Mouse (Mus musculus) hindbrain, postnatal 0 days (tissue): ENCODE data around the gene Wbp4. TPM values are rescaled to one million over a fixed set of nuclear protein-coding genes. Genes with fewer than 3 reads are reported as not detected.

ENCODE experiments used
- ATAC-seq: fragments of 200-750 bp; cut with Nextera tagmentation; 2 replicates; pipeline ENCODE4 v1.8.0; 2017; ENCODE audit warnings: mild to moderate bottlenecking, moderate TSS enrichment, moderate library complexity
- DNase-seq: peaks from one replicate; pipeline ENCODE4 v3.0.0-alpha.2; 2015; ENCODE audit warnings: low spot score
- H3K27ac ChIP-seq: fragments of 300-500 bp; sonication (generic); 2 replicates; pipeline ENCODE4 v1.5.1; 2014; ENCODE audit warnings: mild to moderate bottlenecking
- H3K27me3 ChIP-seq: fragments of 300-500 bp; sonication (generic); 2 replicates; pipeline ENCODE4 v1.6.1; 2014; ENCODE audit warnings: low read length, mixed read lengths; ENCODE audit not compliant: insufficient read depth
- H3K36me3 ChIP-seq: fragments of 300-500 bp; sonication (generic); 2 replicates; pipeline ENCODE4 v1.6.1; 2014; ENCODE audit warnings: low read length, mixed read lengths; ENCODE audit not compliant: insufficient read depth
- H3K4me1 ChIP-seq: fragments of 300-500 bp; sonication (generic); 2 replicates; pipeline ENCODE4 v1.6.1; 2014; ENCODE audit warnings: antibody characterized with exemption, low read length, mixed read lengths; ENCODE audit not compliant: insufficient read depth
- H3K4me2 ChIP-seq: fragments of 300-500 bp; sonication (generic); 2 replicates; pipeline ENCODE4 v1.6.1; 2014; ENCODE audit warnings: low read depth, mild to moderate bottlenecking, low read length, moderate library complexity, mixed read lengths
- H3K4me3 ChIP-seq: fragments of 300-500 bp; sonication (generic); 2 replicates; pipeline ENCODE4 v1.5.1; 2014; ENCODE audit warnings: low read length
- H3K9ac ChIP-seq: fragments of 300-500 bp; sonication (generic); replicated peaks from 2 replicates; pipeline ENCODE4 v1.6.1; 2014; ENCODE audit warnings: mild to moderate bottlenecking, low read length, moderate library complexity, mixed read lengths
- H3K9me3 ChIP-seq: fragments of 300-500 bp; sonication (generic); 2 replicates; pipeline ENCODE4 v1.6.1; 2016; ENCODE audit warnings: low read length, mixed read lengths
- CTCF ChIP-seq: IDR thresholded peaks from 2 replicates; pipeline ENCODE4 v1.5.1; 2016; ENCODE audit warnings: antibody characterized with exemption, control low read depth, low read depth
- WGBS: fragments of 180-500 bp; shearing (Covaris S2); extraction: QIAGEN DNeasy Blood & Tissue Kit; methylation state at CpG from one replicate; pipeline ENCODE4 v1.1.7; 2014; 5-methylcytosine and 5-hydroxymethylcytosine counted together
- polyA plus RNA-seq: library from polyadenylated mRNA; unstranded; fragments of >200 nt; fragmentation: Nextera tagmentation; extraction: Ambion mirVana; gene quantifications from 2 replicates; pipeline ENCODE4 v1.2.1, GENCODE M21; 2015
- total RNA-seq: library from RNA; depleted of rRNA; stranded (reverse); fragments of >200 nt; gene quantifications from 2 replicates; pipeline ENCODE4 v1.2.3, GENCODE M21; 2014

The Wbp4 gene
- total and polyA plus RNA-seq, 2 experiments from 2014 or later, result 20.6 to 49.9 TPM

- Histone ChIP-seq H3K4me3 (no peak overlapping the region), H3K9ac (no peak overlapping the region), H3K27ac (no peak overlapping the region), H3K4me2 (no peak overlapping the region), H3K36me3 (no peaks in the 10 kb centered on the region), H3K4me1 (no peaks in the 10 kb centered on the region), H3K9me3 (no peaks in the 10 kb centered on the region), H3K27me3 (no peaks in the 10 kb centered on the region)
- WGBS, result 68% methylated on average over 6 of the region's 6 CpGs
- TF ChIP-seq CTCF, result no peak
- DNase-seq (no peak), ATAC-seq (no peak)
Observed at GRCm38 (mm10) chr14:79521471-79522117, 40.3 kb upstream of the Wbp4 start.

- H3K27me3 ChIP-seq, result no peaks in the 10 kb centered on the region
- 86% methylated on average over 1 of the region's 1 CpGs for WGBS
- H3K9me3 ChIP-seq, result no peaks in the 10 kb centered on the region
Observed at GRCm38 (mm10) chr14:79521056-79521455, 39.7 kb upstream of the Wbp4 start.

GRCm38 (mm10) chr14:79520612-79521011 is 39.3 kb upstream of the Wbp4 start:
- H3K4me3 ChIP-seq, result no peak overlapping the region
- no peaks in the 10 kb centered on the region for H3K9me3 ChIP-seq
- no peak overlapping the region for H3K9ac ChIP-seq
- no peak overlapping the region for H3K4me2 ChIP-seq
- no peak for TF ChIP-seq CTCF
- no peaks in the 10 kb centered on the region for H3K36me3 ChIP-seq
- H3K27ac ChIP-seq, result no peak overlapping the region
- H3K4me1 ChIP-seq, result no peaks in the 10 kb centered on the region
- H3K27me3 ChIP-seq, result no peaks in the 10 kb centered on the region
- DNase-seq (no peak), ATAC-seq (no peak)

More at GRCm38 (mm10) chr14:79521056-79521455, 39.7 kb upstream of the Wbp4 start:
- no peak for DNase-seq
- no peak for ATAC-seq
- no peaks in the 10 kb centered on the region for H3K4me1 ChIP-seq
- no peak overlapping the region for H3K27ac ChIP-seq
- H3K9ac ChIP-seq, result no peak overlapping the region
- no peak overlapping the region for H3K4me3 ChIP-seq
- no peak for TF ChIP-seq CTCF
- no peak overlapping the region for H3K4me2 ChIP-seq
- H3K36me3 ChIP-seq, result no peaks in the 10 kb centered on the region

- H3K4me3 ChIP-seq, result no peak overlapping the region
- no peaks in the 10 kb centered on the region for H3K36me3 ChIP-seq
- H3K27ac ChIP-seq, result no peak overlapping the region
- no peak for DNase-seq
- ATAC-seq, result no peak
- no peak overlapping the region for H3K9ac ChIP-seq
- H3K9me3 ChIP-seq, result no peaks in the 10 kb centered on the region
- no peak overlapping the region for H3K4me2 ChIP-seq
- no peaks in the 10 kb centered on the region for H3K4me1 ChIP-seq
- no peak for TF ChIP-seq CTCF
- no peaks in the 10 kb centered on the region for H3K27me3 ChIP-seq
- 54% methylated on average over 1 of the region's 1 CpGs for WGBS
Observed at GRCm38 (mm10) chr14:79519663-79519975, 38.3 kb upstream of the Wbp4 start.

GRCm38 (mm10) chr14:79518761-79519662 is 37.7 kb upstream of the Wbp4 start:
- no peak for TF ChIP-seq CTCF
- DNase-seq (no peak), ATAC-seq (no peak)
- no peak overlapping the region for H3K4me3 ChIP-seq
- H3K4me1 ChIP-seq, result no peaks in the 10 kb centered on the region
- H3K27ac ChIP-seq, result no peak overlapping the region
- H3K36me3 ChIP-seq, result no peaks in the 10 kb centered on the region
- no peaks in the 10 kb centered on the region for H3K27me3 ChIP-seq
- no peak overlapping the region for H3K4me2 ChIP-seq
- no peak overlapping the region for H3K9ac ChIP-seq
- WGBS, result 76% methylated on average over 19 of the region's 19 CpGs
- no peaks in the 10 kb centered on the region for H3K9me3 ChIP-seq

GRCm38 (mm10) chr14:79518123-79518522 is 36.8 kb upstream of the Wbp4 start:
- no peak for ATAC-seq
- 86% methylated on average over 2 of the region's 2 CpGs for WGBS

More at GRCm38 (mm10) chr14:79518123-79518522, 36.8 kb upstream of the Wbp4 start:
- DNase-seq, result no peak
- Histone ChIP-seq H3K27ac (no peak overlapping the region), H3K27me3 (no peaks in the 10 kb centered on the region), H3K9ac (no peak overlapping the region), H3K9me3 (no peaks in the 10 kb centered on the region), H3K4me3 (no peak overlapping the region), H3K36me3 (no peaks in the 10 kb centered on the region), H3K4me1 (no peaks in the 10 kb centered on the region), H3K4me2 (no peak overlapping the region)
- no peak for TF ChIP-seq CTCF
